Mouse (Mus musculus) macrophage (primary cell): Measurements from ENCODE around the gene 5730455P16Rik. TPM values are rescaled to one million over a fixed set of nuclear protein-coding genes. Genes with fewer than 3 reads are reported as not detected.
"Not testable (repeated sequence)": the region's sequence is repeated elsewhere in the genome, so short reads cannot be mapped to it uniquely, and the experiment has no call there.

ENCODE experiments used
- H3K27ac ChIP-seq: fragments of 350-480 bp; formaldehyde crosslinking; 2 replicates; pipeline ENCODE4 v1.9.0; 2021
- H3K36me3 ChIP-seq: fragments of 350-480 bp; formaldehyde crosslinking; 2 replicates; pipeline ENCODE4 v1.9.0; 2021; ENCODE audit errors: inconsistent target
- H3K4me3 ChIP-seq: fragments of 350-480 bp; formaldehyde crosslinking; 2 replicates; pipeline ENCODE4 v1.9.0; 2021; ENCODE audit errors: inconsistent target
- H3K79me2 ChIP-seq: fragments of 350-480 bp; formaldehyde crosslinking; 2 replicates; pipeline ENCODE4 v1.9.0; 2021; ENCODE audit errors: inconsistent target
- WGBS: methylation state at CpG from one replicate; pipeline ENCODE4 v1.1.7; 2026; ENCODE audit warnings: inconsistent platforms; ENCODE audit not compliant: missing documents; 5-methylcytosine and 5-hydroxymethylcytosine counted together
- polyA plus RNA-seq: library from polyadenylated mRNA; stranded (reverse); fragments of 250-400 nt; gene quantifications from 3 replicates; pipeline ENCODE4 v1.2.4, GENCODE M21; 2018; ENCODE audit warnings: inconsistent platforms
- total RNA-seq, 78 experiments: library from RNA; depleted of rRNA; stranded (reverse); fragments of 250-400 nt; gene quantifications; 1 replicate in 9 of 78; 2 replicates in 24 of 78; 3 replicates in 43 of 78; 4 replicates in 2 of 78; pipeline ENCODE4 v1.2.4; 2018; ENCODE audit warnings: inconsistent platforms in 56 of 78

The 5730455P16Rik gene
- total RNA-seq (2018; cell fraction: chromatin; rRNA removed), result 10 to 100 TPM in 14 of 26 experiments, 1 to 10 TPM in 12; 2.0 to 23.1 (median 11.0) TPM
- total RNA-seq (2018; cell fraction: cytosol; rRNA removed), result 10 to 100 TPM in 3 of 26 experiments, 1 to 10 TPM in 23; 4.4 to 11.5 (median 9.0) TPM
- 10 to 100 TPM in 13 of 26 experiments, 1 to 10 TPM in 13; 2.4 to 24.1 (median 10.0) TPM for total RNA-seq (2018; cell fraction: nucleus; rRNA removed)
- polyA plus RNA-seq, result 7.2 to 10.3 TPM (median 9.5 TPM) in 3 replicates

DNA sequence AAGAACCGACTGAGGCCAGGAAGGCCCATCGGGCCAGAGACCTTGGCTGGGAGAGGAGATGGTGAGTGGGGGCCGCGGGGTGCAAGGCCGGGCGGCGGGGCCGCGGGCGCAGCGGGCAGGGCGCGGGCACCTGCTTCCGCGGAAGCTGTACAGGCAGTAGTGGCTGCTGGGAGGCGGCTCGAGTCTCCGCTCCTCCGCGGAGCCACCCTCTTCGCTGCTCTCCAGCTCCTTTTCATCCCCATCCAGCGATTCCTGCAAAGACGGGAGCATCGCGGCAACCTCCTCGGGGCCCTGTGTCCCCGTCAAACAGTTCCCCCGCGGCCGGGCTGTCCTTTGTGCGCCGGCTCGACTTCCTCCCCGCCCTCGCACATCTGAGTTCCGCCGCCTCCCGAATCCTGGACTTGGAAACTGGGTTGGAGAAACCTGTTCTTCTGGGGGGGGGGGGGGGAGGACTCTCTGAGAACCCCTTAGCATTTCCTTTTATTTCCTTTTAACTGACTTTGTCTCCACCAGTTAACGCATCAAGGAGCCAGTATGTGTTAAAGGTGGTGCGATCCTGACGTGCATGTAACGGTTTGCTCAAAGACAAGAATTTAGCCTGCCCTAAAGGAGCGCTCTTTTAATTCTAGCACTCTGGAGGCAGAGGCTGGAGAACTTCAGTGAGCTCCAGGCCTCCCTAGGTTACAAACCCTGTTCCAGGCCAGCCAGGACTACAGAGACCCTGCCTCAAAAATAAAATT, at the start of gene 5730455P16Rik:
Gene 5730455P16Rik (minus strand): TSS at position 323 of the 740 bp plus-strand sequence.
- Histone ChIP-seq H3K79me2 (no peaks in the 10 kb centered on the region), H3K36me3 (peaks cover 25% of the 10 kb centered on the region; the same call in 1 of the 2 replicates), H3K4me3 (peak within 1 kb of the TSS; percentile 70), H3K27ac (no peak within 1 kb of the TSS)
- under 1% methylated on average over 39 of the region's 43 CpGs for WGBS

DNA sequence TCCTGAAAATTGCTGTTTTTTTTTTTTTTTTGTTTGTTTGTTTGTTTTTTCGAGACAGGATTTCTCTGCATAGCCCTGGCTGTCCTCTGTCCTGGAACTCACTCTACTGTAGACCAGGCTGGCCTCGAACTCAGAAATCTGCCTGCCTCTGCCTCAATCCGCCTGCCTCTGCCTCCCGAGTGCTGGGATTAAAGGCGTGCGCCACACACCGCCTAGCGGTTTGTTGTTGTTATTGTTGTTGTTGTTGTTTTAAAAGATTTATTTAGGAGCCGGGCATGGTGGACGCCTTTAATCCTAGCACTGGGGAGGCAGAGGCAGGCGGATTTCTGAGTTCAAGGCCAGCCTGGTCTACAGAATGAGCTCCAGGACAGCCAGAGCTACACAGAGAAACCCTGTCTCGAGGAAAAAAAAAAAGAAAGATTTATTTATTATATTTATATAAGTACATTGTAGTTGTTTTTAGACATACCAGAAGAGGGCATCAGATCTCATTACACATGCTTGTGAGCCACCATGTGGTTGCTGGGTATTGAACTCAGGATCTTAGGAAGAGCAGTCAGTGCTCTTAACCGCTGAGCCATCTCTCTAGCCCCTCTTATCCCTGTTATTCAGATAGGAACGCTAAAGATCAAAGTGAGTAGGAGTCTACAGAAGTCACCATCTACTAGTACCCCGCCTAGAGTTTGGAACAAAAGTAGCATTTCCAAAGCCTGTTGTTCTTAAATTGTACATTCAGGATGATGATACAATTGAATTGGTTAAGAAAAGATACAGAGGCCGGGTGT, 48.4 kb upstream of the 5730455P16Rik start:
- not testable (repeated sequence) for H3K27ac ChIP-seq, H3K4me3 ChIP-seq, H3K36me3 ChIP-seq
- H3K79me2 ChIP-seq, result peaks cover 24% of the 10 kb centered on the region
- WGBS, result 84% methylated on average over 13 of the region's 16 CpGs

DNA sequence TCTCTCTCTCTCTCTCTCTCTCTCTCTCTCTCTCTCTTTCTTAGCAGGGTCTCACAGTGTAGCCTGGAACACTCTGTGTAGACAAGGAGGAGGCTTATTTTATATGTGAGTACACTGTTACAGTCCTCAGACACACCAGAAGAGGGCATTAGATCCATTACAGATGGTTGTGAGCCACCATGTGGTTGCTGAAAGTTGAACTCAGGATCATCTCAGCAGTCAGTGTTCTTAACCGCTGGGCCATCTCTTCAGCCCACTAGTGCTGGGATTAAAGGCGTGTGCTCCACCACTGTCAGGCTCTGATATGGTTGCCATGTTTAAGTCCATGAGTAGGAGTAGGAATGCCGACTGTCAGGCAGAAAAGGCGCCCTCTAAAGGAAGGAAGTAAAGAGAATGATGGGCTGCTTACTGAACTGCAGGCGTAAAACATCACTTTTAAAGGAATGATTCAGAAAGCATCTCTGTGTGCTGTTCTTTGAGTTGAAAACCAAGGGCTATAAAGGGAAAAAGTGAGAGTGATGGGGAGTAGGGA, 47.5 kb upstream of the 5730455P16Rik start:
- Histone ChIP-seq H3K27ac (no peak overlapping the region), H3K36me3 (no peaks in the 10 kb centered on the region), H3K79me2 (peaks cover 15% of the 10 kb centered on the region), H3K4me3 (no peak overlapping the region)
- WGBS, result 66% methylated on average over 5 of the region's 5 CpGs

DNA sequence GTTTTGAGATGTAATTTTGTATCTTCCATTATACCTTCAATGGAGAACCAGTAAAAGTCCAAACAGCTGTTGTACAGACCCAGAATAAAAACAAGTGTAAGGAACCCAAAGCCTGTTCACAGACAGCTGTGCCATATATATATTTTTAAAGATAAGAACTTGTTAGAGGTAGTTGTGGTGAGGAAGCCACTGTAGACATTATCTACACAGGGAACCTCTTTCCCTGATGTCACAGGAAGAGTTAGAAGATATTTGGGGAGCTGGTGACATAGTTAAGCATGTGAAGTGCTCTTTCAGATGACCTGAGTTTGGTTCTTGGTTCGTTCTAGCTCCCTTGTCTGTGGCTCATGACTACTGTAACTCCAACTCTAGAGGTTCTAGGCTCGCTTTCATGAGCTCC, 46.9 kb upstream of the 5730455P16Rik start:
- Histone ChIP-seq H3K4me3 (no peak overlapping the region), H3K79me2 (peaks cover 9% of the 10 kb centered on the region), H3K27ac (no peak overlapping the region), H3K36me3 (no peaks in the 10 kb centered on the region)
- WGBS, result 88% methylated on average over 2 of the region's 2 CpGs

DNA sequence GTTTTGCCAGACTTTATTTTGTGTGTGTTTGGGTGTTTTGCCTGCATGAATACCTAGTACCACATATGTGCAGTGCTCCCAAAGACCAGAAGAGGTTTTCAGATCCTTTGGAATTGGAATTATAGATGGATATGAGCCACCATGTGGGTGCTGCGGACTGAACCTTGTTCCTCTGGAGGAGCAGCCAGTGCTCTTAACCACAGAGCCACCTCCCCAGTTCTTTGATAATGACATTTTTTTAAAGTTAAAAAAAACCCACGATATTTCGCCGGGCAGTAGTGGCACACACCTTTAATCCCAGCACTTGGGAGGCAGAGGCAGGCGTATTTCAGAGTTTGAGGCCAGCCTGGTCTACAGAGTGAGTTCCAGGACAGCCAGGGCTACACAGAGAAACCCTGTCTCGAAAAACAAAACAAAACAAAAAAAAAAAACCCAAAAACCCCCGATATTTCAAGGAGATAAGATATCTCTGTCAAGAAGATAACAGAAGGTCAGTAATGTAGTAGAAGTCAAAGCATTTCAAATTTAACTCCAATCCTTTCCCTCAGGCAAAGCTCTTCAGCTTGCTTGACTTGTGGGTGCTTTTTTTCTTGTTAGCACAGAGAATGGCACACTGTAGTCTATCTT, 43.7 kb upstream of the 5730455P16Rik start:
- H3K27ac ChIP-seq, result no peak overlapping the region
- H3K36me3 ChIP-seq, result no peaks in the 10 kb centered on the region
- 93% methylated on average over 7 of the region's 7 CpGs for WGBS
- H3K4me3 ChIP-seq, result no peak overlapping the region
- no peaks in the 10 kb centered on the region for H3K79me2 ChIP-seq

DNA sequence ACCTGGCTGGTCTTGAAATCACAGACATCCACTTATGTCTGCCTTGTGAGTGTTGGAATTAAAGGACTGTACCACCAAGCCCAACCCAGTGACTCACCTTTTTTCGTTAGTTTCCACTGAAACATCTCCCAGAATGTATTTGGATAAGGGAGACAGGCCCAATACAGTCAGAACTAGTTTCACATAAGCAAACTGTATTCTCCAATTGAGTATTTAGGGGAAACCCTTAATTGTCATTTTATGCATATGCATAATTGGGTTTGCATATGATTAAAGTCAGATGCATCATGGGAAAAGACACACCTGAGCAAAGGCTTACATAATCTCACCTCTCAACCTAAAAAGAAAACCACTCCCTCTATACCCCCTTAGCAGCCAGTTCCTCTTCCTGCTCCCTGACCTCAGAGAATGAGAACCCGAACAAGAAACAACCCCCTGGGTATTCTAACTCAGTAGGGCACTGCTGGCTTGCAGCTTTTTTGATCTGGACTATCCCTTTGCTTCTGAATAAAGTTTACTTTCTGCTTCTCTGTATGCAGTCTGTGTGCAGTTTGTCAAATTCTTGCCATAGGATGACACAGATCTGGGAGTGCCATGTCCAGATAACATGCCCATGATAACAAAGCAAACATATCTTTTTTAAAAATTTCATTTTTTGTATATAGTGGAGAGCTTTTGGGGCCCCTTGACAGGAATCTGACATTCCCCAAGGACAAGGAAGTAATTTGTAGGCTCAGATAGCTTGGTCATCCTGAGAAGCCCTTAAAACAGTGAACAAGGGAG, 42.6 kb upstream of the 5730455P16Rik start:
- Histone ChIP-seq H3K79me2 (no peaks in the 10 kb centered on the region), H3K36me3 (0 out of 2 replicates have a peak, but pooled peaks cover 3% of the 10 kb centered on the region), H3K27ac (no peak overlapping the region), H3K4me3 (no peak overlapping the region)
- WGBS, result 39% methylated on average over 2 of the region's 2 CpGs

DNA sequence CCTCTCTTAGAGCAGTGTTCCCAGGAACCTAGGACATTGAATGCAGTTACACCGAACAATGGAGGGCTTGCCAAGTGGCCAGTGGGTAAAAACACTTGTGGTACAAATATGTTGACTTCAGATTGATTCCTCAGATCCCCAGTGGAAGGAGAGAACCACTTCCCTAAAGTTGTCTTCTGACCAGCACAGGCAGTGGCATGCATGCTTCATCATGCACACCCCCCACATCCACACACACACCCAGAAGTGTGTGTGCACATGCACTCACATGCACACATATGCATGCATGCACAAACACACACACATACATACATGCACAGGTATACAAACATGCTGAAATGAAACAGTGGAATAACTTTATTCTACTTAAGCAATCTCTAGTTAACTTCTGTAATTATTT, 41.9 kb upstream of the 5730455P16Rik start:
- WGBS, result 80% methylated on average over 1 of the region's 1 CpGs
- no peaks in the 10 kb centered on the region for H3K79me2 ChIP-seq
- H3K4me3 ChIP-seq, result no peak overlapping the region

DNA sequence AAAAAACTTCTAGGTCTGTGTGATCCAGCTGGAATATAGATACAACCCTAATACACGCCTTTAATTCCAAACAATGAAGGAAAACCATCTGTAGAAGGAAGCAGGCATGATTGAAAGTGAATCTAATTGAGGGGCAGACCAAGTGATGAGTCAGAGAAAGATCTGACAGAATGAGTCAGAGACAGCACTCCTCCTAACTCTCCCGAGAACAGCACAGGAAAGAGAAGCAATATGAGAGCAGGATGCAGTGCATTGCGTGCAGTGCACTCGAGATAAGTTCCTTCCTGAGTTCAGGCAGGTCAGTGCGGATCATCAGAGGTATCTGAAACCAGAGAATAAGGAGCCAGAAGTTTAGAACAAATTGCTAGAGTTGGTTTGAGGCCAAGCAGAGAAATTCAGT, 39.3 kb upstream of the 5730455P16Rik start:
- Histone ChIP-seq H3K79me2 (no peaks in the 10 kb centered on the region), H3K36me3 (peaks cover 14% of the 10 kb centered on the region; the same call in 1 of the 2 replicates), H3K4me3 (no peak overlapping the region), H3K27ac (no peak overlapping the region)
- 66% methylated on average over 5 of the region's 5 CpGs for WGBS

More for the DNA sequence above, 41.9 kb upstream of the 5730455P16Rik start:
- Histone ChIP-seq H3K36me3 (0 out of 2 replicates have a peak, but pooled peaks cover 9% of the 10 kb centered on the region), H3K27ac (no peak overlapping the region)

DNA sequence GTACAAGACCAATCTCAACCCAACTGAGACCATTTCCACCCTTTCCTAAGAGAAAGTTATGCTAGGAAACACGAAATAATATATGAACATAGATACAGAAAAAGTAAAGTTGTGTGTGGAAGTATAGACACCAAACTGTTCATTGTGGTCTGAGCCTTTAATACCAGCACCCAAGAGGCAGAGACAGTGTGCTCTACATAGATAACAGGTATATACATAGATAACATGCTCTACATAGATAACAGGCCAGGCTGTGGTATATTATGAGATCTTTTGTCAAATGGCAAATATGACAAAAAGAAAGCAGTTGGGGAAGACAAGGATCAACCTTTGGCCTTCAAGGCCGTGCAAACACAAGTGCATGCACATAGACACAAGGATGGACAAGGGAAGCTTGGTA, 32.5 kb upstream of the 5730455P16Rik start:
- H3K4me3 ChIP-seq, result no peak overlapping the region
- peaks cover 30% of the 10 kb centered on the region; the same call in 1 of the 2 replicates for H3K36me3 ChIP-seq
- WGBS, result 89% methylated on average over 1 of the region's 2 CpGs
- H3K79me2 ChIP-seq, result no peaks in the 10 kb centered on the region
- no peak overlapping the region for H3K27ac ChIP-seq

DNA sequence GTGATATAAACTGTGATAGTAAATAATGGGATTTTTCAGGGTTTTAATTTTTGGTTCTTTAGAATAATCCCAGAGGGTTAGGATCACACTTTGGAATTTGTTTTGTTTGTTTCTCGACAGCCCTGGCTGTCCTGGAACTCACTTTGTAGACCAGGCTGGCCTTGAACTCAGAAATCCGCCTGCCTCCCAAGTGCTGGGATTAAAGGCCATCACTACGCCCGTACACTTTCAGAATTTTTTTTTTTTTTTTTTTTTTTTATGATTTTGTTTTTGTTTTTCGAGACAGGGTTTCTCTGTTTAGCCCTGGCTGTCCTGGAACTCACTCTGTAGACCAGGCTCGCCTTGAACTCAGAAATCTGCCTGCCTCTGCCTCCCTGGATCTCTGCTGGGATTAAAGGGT, 30.0 kb upstream of the 5730455P16Rik start:
- not testable (repeated sequence) for H3K4me3 ChIP-seq, H3K27ac ChIP-seq, H3K79me2 ChIP-seq
- WGBS, result 94% methylated on average over 3 of the region's 6 CpGs
- H3K36me3 ChIP-seq, result peaks cover 39% of the 10 kb centered on the region

DNA sequence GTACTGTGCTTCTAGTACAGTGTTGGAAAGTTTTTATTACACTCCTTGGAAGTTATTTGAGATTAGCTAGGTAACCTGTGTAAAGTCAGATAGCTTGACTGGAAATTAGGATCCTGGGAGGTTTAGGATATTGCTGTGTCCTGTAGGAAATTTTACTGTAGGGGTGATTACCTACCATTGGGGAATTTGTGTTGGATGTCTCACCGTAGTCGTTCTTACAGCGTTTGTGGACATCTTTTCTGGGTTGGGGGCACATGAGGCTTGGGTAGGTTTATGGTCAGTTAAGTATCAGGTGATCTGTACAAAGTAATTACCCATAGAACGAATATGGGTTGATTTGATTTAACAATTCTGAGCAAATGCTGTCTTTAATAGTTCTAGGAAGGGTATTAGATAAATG, 18.8 kb upstream of the 5730455P16Rik start:
- no peak overlapping the region for H3K4me3 ChIP-seq
- 91% methylated on average over 4 of the region's 4 CpGs for WGBS
- peaks cover 86% of the 10 kb centered on the region for H3K36me3 ChIP-seq
- H3K79me2 ChIP-seq, result peaks cover 100% of the 10 kb centered on the region
- no peak overlapping the region for H3K27ac ChIP-seq

DNA sequence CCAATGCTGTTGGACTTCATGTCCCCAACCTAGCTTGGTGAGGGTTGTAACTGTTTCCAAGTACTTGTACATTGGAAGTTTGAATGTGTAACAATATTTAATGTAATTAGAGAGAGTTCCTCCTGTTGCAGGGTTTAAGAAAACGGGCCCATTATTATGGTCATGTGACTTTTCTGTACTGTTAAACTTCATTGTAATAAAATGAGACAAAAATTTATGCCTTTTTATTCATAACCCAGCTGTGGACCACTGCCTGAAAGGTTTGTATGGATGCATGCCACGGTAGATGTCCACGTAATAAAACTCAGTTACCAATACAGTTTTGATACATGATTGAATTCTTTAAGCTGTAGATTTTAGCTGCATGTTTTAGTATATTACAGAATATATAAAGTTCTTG, 18.1 kb upstream of the 5730455P16Rik start:
- Histone ChIP-seq H3K36me3 (peaks cover 91% of the 10 kb centered on the region), H3K79me2 (peaks cover 100% of the 10 kb centered on the region), H3K27ac (no peak overlapping the region), H3K4me3 (no peak overlapping the region)
- 89% methylated on average over 3 of the region's 3 CpGs for WGBS

DNA sequence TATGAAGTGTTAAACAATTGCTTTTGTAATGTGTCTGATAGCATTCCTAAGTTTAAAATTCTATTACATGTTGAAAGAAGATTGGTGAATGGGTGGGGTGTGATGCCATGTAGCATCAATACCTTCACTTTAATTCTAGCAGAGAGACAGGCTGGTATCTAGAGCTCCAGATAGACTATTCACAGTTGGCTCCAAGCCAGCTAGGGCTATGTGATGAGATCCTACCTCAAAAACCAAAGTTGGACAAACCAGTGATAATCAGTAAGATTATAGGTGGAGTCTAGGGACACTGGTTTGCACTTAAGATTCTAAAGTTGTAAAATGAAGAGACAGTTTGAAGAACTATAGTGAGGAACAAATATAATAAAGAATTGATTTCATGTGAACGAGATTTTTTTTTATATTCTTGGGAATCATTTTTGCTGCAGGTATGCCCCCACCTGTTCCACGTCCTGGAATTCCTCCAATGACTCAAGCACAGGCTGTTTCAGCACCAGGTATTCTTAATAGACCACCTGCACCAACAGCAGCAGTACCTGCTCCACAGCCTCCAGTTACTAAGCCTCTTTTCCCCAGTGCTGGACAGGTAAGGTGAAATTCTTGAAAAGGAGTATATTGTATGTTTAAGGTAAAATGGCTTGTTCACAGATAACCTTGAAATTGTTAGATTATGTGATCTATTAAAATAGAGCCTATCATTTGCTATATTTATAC, 13.7 kb upstream of the 5730455P16Rik start:
- 86% methylated on average over 2 of the region's 2 CpGs for WGBS
- Histone ChIP-seq H3K27ac (no peak overlapping the region), H3K4me3 (no peak overlapping the region), H3K36me3 (peaks cover 83% of the 10 kb centered on the region), H3K79me2 (peaks cover 100% of the 10 kb centered on the region)
